Mouse (Mus musculus) stomach, embryonic 14.5 days (tissue): Measurements from ENCODE around the gene Taar8b. TPM values are rescaled to one million over a fixed set of nuclear protein-coding genes. Genes with fewer than 3 reads are reported as not detected.
"Not testable (repeated sequence)": the region's sequence is repeated elsewhere in the genome, so short reads cannot be mapped to it uniquely, and the experiment has no call there.

Source experiments
- ATAC-seq: fragments of 200-750 bp; cut with Nextera tagmentation; 2 replicates; pipeline ENCODE4 v1.8.0; 2017; ENCODE audit warnings: low read depth, moderate TSS enrichment; ENCODE audit not compliant: insufficient number of reproducible peaks, insufficient read depth, low FRiP score
- H3K27ac ChIP-seq: fragments of 300-500 bp; sonication (generic); 2 replicates; pipeline ENCODE4 v1.5.1; 2014; ENCODE audit warnings: mild to moderate bottlenecking, low read length, moderate library complexity, mixed read lengths
- H3K27me3 ChIP-seq: fragments of 300-500 bp; sonication (generic); 2 replicates; pipeline ENCODE4 v1.6.1; 2014; ENCODE audit warnings: low read length, control low read depth, mixed read lengths; ENCODE audit not compliant: control insufficient read depth, insufficient read depth
- H3K36me3 ChIP-seq: fragments of 300-500 bp; sonication (generic); 2 replicates; pipeline ENCODE4 v1.6.1; 2014; ENCODE audit warnings: mild to moderate bottlenecking, control low read depth, low read length, moderate library complexity, mixed read lengths; ENCODE audit not compliant: control insufficient read depth, insufficient read depth
- H3K4me1 ChIP-seq: fragments of 300-500 bp; sonication (generic); 2 replicates; pipeline ENCODE4 v1.6.1; 2014; ENCODE audit warnings: low read length, control low read depth, mixed read lengths; ENCODE audit not compliant: control insufficient read depth, insufficient read depth
- H3K4me2 ChIP-seq: fragments of 300-500 bp; sonication (generic); replicated peaks from 2 replicates; pipeline ENCODE4 v1.6.1; 2014; ENCODE audit warnings: low read depth, low read length, control low read depth
- H3K4me3 ChIP-seq: fragments of 300-500 bp; sonication (generic); 2 replicates; pipeline ENCODE4 v1.5.1; 2014; ENCODE audit warnings: low read depth, low read length, control low read depth
- H3K9ac ChIP-seq: fragments of 300-500 bp; sonication (generic); replicated peaks from 2 replicates; pipeline ENCODE4 v1.6.1; 2014; ENCODE audit warnings: low read depth, mild to moderate bottlenecking, control low read depth, low read length, moderate library complexity, mixed read lengths
- H3K9me3 ChIP-seq: fragments of 300-500 bp; sonication (generic); 2 replicates; pipeline ENCODE4 v1.6.1; 2016; ENCODE audit warnings: low read depth, low read length, control low read depth; ENCODE audit not compliant: control insufficient read depth
- WGBS: fragments of 180-500 bp; shearing (Covaris S2); extraction: QIAGEN DNeasy Blood & Tissue Kit; methylation state at CpG from one replicate; pipeline ENCODE4 v1.1.7; 2014; 5-methylcytosine and 5-hydroxymethylcytosine counted together
- polyA plus RNA-seq: library from polyadenylated mRNA; unstranded; fragments of >200 nt; fragmentation: Nextera tagmentation; extraction: Ambion mirVana; gene quantifications from 2 replicates; pipeline ENCODE4 v1.2.1, GENCODE M21; 2014

Taar8b gene
- polyA plus RNA-seq, 1 experiment from 2014 or later: not detected

- no peaks in the 10 kb centered on the region for H3K27me3 ChIP-seq
- no peak overlapping the region for H3K4me3 ChIP-seq
- H3K9ac ChIP-seq: no peak overlapping the region
- 62% methylated on average over 3 of the region's 3 CpGs for WGBS
- no peaks in the 10 kb centered on the region for H3K9me3 ChIP-seq
- H3K4me2 ChIP-seq: no peak overlapping the region
- no peak overlapping the region for H3K27ac ChIP-seq
- H3K4me1 ChIP-seq: no peaks in the 10 kb centered on the region
- no peak for ATAC-seq
- no peaks in the 10 kb centered on the region for H3K36me3 ChIP-seq
Measured at GRCm38 (mm10) chr10:24108236-24108635, 16.1 kb upstream of the Taar8b start.

- Histone ChIP-seq H3K36me3 (no peaks in the 10 kb centered on the region), H3K4me2 (no peak overlapping the region), H3K9ac (no peak overlapping the region), H3K27me3 (no peaks in the 10 kb centered on the region), H3K9me3 (no peaks in the 10 kb centered on the region), H3K4me3 (no peak overlapping the region), H3K27ac (no peak overlapping the region), H3K4me1 (no peaks in the 10 kb centered on the region)
- 69% methylated on average over 5 of the region's 5 CpGs for WGBS
- ATAC-seq: no peak
Measured at GRCm38 (mm10) chr10:24107747-24108146, 15.7 kb upstream of the Taar8b start.

GRCm38 (mm10) chr10:24103299-24103698 is 11.2 kb upstream of the Taar8b start:
- not testable (repeated sequence) for ATAC-seq, H3K36me3 ChIP-seq, H3K4me1 ChIP-seq, H3K9me3 ChIP-seq, H3K4me2 ChIP-seq, H3K27ac ChIP-seq, H3K4me3 ChIP-seq, H3K27me3 ChIP-seq, H3K9ac ChIP-seq
- 20% methylated on average over 1 of the region's 1 CpGs for WGBS

- WGBS: 85% methylated on average over 1 of the region's 3 CpGs
- not testable (repeated sequence) for H3K4me2 ChIP-seq, H3K9ac ChIP-seq, H3K4me3 ChIP-seq, ATAC-seq, H3K9me3 ChIP-seq, H3K4me1 ChIP-seq, H3K36me3 ChIP-seq, H3K27me3 ChIP-seq, H3K27ac ChIP-seq
Measured at GRCm38 (mm10) chr10:24101812-24102211, 9.7 kb upstream of the Taar8b start, which contains the start of gene Taar8c. TSS of gene Taar8c (minus strand) at chr10:24101912.

- H3K9ac ChIP-seq, H3K4me3 ChIP-seq, H3K36me3 ChIP-seq, H3K4me2 ChIP-seq, H3K27ac ChIP-seq, H3K27me3 ChIP-seq, H3K4me1 ChIP-seq, H3K9me3 ChIP-seq, ATAC-seq: not testable (repeated sequence)
- WGBS: 29% methylated on average over 2 of the region's 2 CpGs
Measured at GRCm38 (mm10) chr10:24097010-24097409, 4.9 kb upstream of the Taar8b start.

GRCm38 (mm10) chr10:24087168-24087567 is 4.9 kb downstream of the Taar8b start:
- Histone ChIP-seq H3K9me3 (no peaks in the 10 kb centered on the region), H3K4me3 (no peak overlapping the region), H3K27ac (no peak overlapping the region; the same call in 1 of the 2 replicates), H3K4me2 (no peak overlapping the region), H3K27me3 (no peaks in the 10 kb centered on the region), H3K9ac (no peak overlapping the region), H3K4me1 (no peaks in the 10 kb centered on the region), H3K36me3 (no peaks in the 10 kb centered on the region)
- no peak for ATAC-seq
- 93% methylated on average over 2 of the region's 2 CpGs for WGBS

- no peaks in the 10 kb centered on the region for H3K27me3 ChIP-seq
- no peak overlapping the region for H3K4me2 ChIP-seq
- H3K4me1 ChIP-seq: no peaks in the 10 kb centered on the region
- H3K9ac ChIP-seq: no peak overlapping the region
- no peak overlapping the region for H3K27ac ChIP-seq
- 53% methylated on average over 5 of the region's 5 CpGs for WGBS
- H3K36me3 ChIP-seq: no peaks in the 10 kb centered on the region
- no peak overlapping the region for H3K4me3 ChIP-seq
- 0 out of 2 replicates have a peak, but pooled peaks have one; percentile 56 for ATAC-seq
- H3K9me3 ChIP-seq: no peaks in the 10 kb centered on the region
Measured at GRCm38 (mm10) chr10:24086555-24086954, 5.5 kb downstream of the Taar8b start.

GRCm38 (mm10) chr10:24085936-24086335 is 6.2 kb downstream of the Taar8b start:
- WGBS: 70% methylated on average over 5 of the region's 5 CpGs
- H3K9me3 ChIP-seq: no peaks in the 10 kb centered on the region

GRCm38 (mm10) chr10:24080166-24080565 is 11.9 kb downstream of the Taar8b start:
- no peak for ATAC-seq
- no peak overlapping the region for H3K4me2 ChIP-seq
- no peaks in the 10 kb centered on the region for H3K36me3 ChIP-seq
- no peaks in the 10 kb centered on the region for H3K9me3 ChIP-seq
- H3K27ac ChIP-seq: no peak overlapping the region
- H3K9ac ChIP-seq: no peak overlapping the region
- no peak overlapping the region for H3K4me3 ChIP-seq
- no peaks in the 10 kb centered on the region for H3K27me3 ChIP-seq
- 31% methylated on average over 3 of the region's 3 CpGs for WGBS
- no peaks in the 10 kb centered on the region for H3K4me1 ChIP-seq

More at GRCm38 (mm10) chr10:24085936-24086335, 6.2 kb downstream of the Taar8b start:
- Histone ChIP-seq H3K4me1 (no peaks in the 10 kb centered on the region), H3K27ac (no peak overlapping the region), H3K9ac (no peak overlapping the region), H3K27me3 (no peaks in the 10 kb centered on the region), H3K4me2 (no peak overlapping the region), H3K36me3 (no peaks in the 10 kb centered on the region), H3K4me3 (no peak overlapping the region)
- ATAC-seq: no peak
